Mouse (Mus musculus) heart, postnatal 36 days (tissue): ENCODE results near the gene Fstl3. TPM values are rescaled to one million over a fixed set of nuclear protein-coding genes. Genes with fewer than 3 reads are reported as not detected.
A peak's percentile ranks its signal among the peaks of the same experiment; 100 is the strongest.

ENCODE experiments used
- DNase-seq, 2 experiments: peaks; one replicate each; pipeline ENCODE4 v3.0.0; 2021 to 2022
- intact Hi-C: fragments of 180-260 bp; cut with DNase I; formaldehyde crosslinking; loops from one replicate; pipeline ENCODE4 v1.15.1; 2025
- total RNA-seq, 2 experiments: library from RNA; stranded (reverse); gene quantifications; 2 replicates each; pipeline ENCODE4 v1.2.3; 2021

Fstl3 gene
- total RNA-seq, 2 experiments from 2014 or later = 4.2 to 4.3 TPM

GRCm38 (mm10) chr10:79806972-79807371 is 29.9 kb downstream of the Fstl3 start:
- peak; percentile 60 to 63 for DNase-seq
- intact Hi-C loops = no loop called here

GRCm38 (mm10) chr10:79807826-79808225 is 30.8 kb downstream of the Fstl3 start:
- peak; percentile 59 to 61 for DNase-seq
- intact Hi-C loops = loop anchor here (1.0 kb wide), 1 partner anchor 14 kb away; no protein-coding TSS in a partner anchor

- no peak for DNase-seq
- intact Hi-C loops = loop anchor here (1.0 kb wide), 1 partner anchor 14 kb away; no protein-coding TSS in a partner anchor
These were observed 31.7 kb downstream of the Fstl3 start for GRCm38 (mm10) chr10:79808728-79809127.

- DNase-seq = peak; percentile 89 to 94
- intact Hi-C loops = loop anchor here (1.0 kb wide), 2 partner anchors 19 to 44 kb away; partner anchors contain the start of gene Palm
These were observed 34.9 kb downstream of the Fstl3 start for GRCm38 (mm10) chr10:79811736-79812637.

- no peak for DNase-seq
- intact Hi-C loops = no loop called here
These were observed 37.3 kb downstream of the Fstl3 start for GRCm38 (mm10) chr10:79814271-79814842.

GRCm38 (mm10) chr10:79815671-79816494 is 38.8 kb downstream of the Fstl3 start:
- intact Hi-C loops = no loop called here
- DNase-seq = no peak

GRCm38 (mm10) chr10:79817111-79817510 is 40.0 kb downstream of the Fstl3 start:
- intact Hi-C loops = no loop called here
- DNase-seq = no peak

GRCm38 (mm10) chr10:79818225-79818624 is 41.2 kb downstream of the Fstl3 start:
- intact Hi-C loops = no loop called here
- DNase-seq = no peak

- intact Hi-C loops = no loop called here
- no peak for DNase-seq
These were observed 42.5 kb downstream of the Fstl3 start for GRCm38 (mm10) chr10:79819606-79820005.

- DNase-seq = no peak
- intact Hi-C loops = no loop called here
These were observed 43.2 kb downstream of the Fstl3 start for GRCm38 (mm10) chr10:79820277-79820676.

GRCm38 (mm10) chr10:79820782-79821181 is 43.7 kb downstream of the Fstl3 start, which contains the start of gene Misp:
TSS of gene Misp (plus strand) at chr10:79820989.
- DNase-seq = no peak
- intact Hi-C loops = no loop called here

GRCm38 (mm10) chr10:79821731-79822130 is 44.7 kb downstream of the Fstl3 start:
- intact Hi-C loops = no loop called here
- DNase-seq = no peak

GRCm38 (mm10) chr10:79822372-79822771 is 45.3 kb downstream of the Fstl3 start:
- intact Hi-C loops = no loop called here

GRCm38 (mm10) chr10:79823011-79823410 is 45.9 kb downstream of the Fstl3 start:
- intact Hi-C loops = no loop called here
- DNase-seq = no peak

More at GRCm38 (mm10) chr10:79822372-79822771, 45.3 kb downstream of the Fstl3 start:
- no peak for DNase-seq

GRCm38 (mm10) chr10:79824413-79824812 is 47.3 kb downstream of the Fstl3 start:
- no peak for DNase-seq
- intact Hi-C loops = no loop called here

- intact Hi-C loops = no loop called here
- no peak for DNase-seq
These were observed 54.5 kb downstream of the Fstl3 start for GRCm38 (mm10) chr10:79831583-79831982.

Other genes starting within 250 kb of the Fstl3 start
- gene Plpp2, start 243.5 kb upstream of the Fstl3 start, total RNA-seq = 1 to 10 TPM; 2.2 to 2.7 TPM
- 10 to 100 TPM; 11.1 to 12.7 TPM for gene Mier2, start 222.1 kb upstream of the Fstl3 start, total RNA-seq
- gene Theg, start 189.9 kb upstream of the Fstl3 start, total RNA-seq = not detected
- gene C2cd4c, start 163.2 kb upstream of the Fstl3 start, total RNA-seq = under 1 TPM in 1 of 2 experiments, not detected in 1; 0.08 TPM
- 1 to 10 TPM; 1.9 to 2.5 TPM for gene Shc2, start 139.4 kb upstream of the Fstl3 start, total RNA-seq
- gene Odf3l2, start 131.5 kb upstream of the Fstl3 start, total RNA-seq = not detected
- not detected for gene Madcam1, start 112.7 kb upstream of the Fstl3 start, total RNA-seq
- 10 to 100 TPM; 18.1 to 19.9 TPM for gene Tpgs1, start 107.9 kb upstream of the Fstl3 start, total RNA-seq
- gene Cdc34, start 95.1 kb upstream of the Fstl3 start, total RNA-seq = 100 to 1,000 TPM; 178 to 198 TPM
- gene Gzmm, start 88.3 kb upstream of the Fstl3 start, total RNA-seq = 1 to 10 TPM; 6.5 to 8.4 TPM
- gene Bsg, start 72.8 kb upstream of the Fstl3 start, total RNA-seq = 1,000 to 10,000 TPM; 1,389 to 1,395 TPM
- 10 to 100 TPM; 20.0 to 26.8 TPM for gene Hcn2, start 60.6 kb upstream of the Fstl3 start, total RNA-seq
- 10 to 100 TPM; 42.3 to 48.0 TPM for gene Polrmt, start 30.7 kb upstream of the Fstl3 start, total RNA-seq
- gene Fgf22, start 22.2 kb upstream of the Fstl3 start, total RNA-seq = not detected
- 10 to 100 TPM; 23.6 to 24.6 TPM for gene Rnf126, start 10.3 kb upstream of the Fstl3 start, total RNA-seq
- gene Prss57, start 13.7 kb downstream of the Fstl3 start, total RNA-seq = not detected
- 10 to 100 TPM; 56.0 to 87.0 TPM for gene Palm, start 16.3 kb downstream of the Fstl3 start, total RNA-seq
- under 1 TPM in 1 of 2 experiments, not detected in 1; 0.62 TPM for gene Misp, start 43.7 kb downstream of the Fstl3 start, total RNA-seq
- gene Ptbp1, start 77.2 kb downstream of the Fstl3 start, total RNA-seq = 10 to 100 TPM; 50.9 to 51.2 TPM
- not detected for gene Prtn3, start 97.2 kb downstream of the Fstl3 start, total RNA-seq
- not detected for gene Plppr3, start 97.4 kb downstream of the Fstl3 start, total RNA-seq
- not detected for gene Elane, start 109.0 kb downstream of the Fstl3 start, total RNA-seq
- gene Cfd, start 113.6 kb downstream of the Fstl3 start, total RNA-seq = 10 to 100 TPM; 11.6 to 63.9 TPM
- gene Med16, start 131.7 kb downstream of the Fstl3 start, total RNA-seq = 10 to 100 TPM; 53.0 to 53.2 TPM
- gene Gm26602, start 133.6 kb downstream of the Fstl3 start, total RNA-seq = not detected
- gene Kiss1r, start 139.7 kb downstream of the Fstl3 start, total RNA-seq = under 1 TPM; 0.17 to 0.38 TPM
- 10 to 100 TPM; 81.0 to 88.1 TPM for gene R3hdm4, start 143.9 kb downstream of the Fstl3 start, total RNA-seq
- gene Arid3a, start 149.8 kb downstream of the Fstl3 start, total RNA-seq = 1 to 10 TPM; 1.9 to 2.6 TPM
- 10 to 100 TPM; 25.6 to 28.8 TPM for gene Wdr18, start 182.9 kb downstream of the Fstl3 start, total RNA-seq
- under 1 TPM; 0.27 to 0.28 TPM for gene Grin3b, start 193.4 kb downstream of the Fstl3 start, total RNA-seq
- 100 to 1,000 TPM; 107 to 120 TPM for gene Tmem259, start 207.1 kb downstream of the Fstl3 start, total RNA-seq
- gene Cnn2, start 211.3 kb downstream of the Fstl3 start, total RNA-seq = 10 to 100 TPM; 29.9 to 30.6 TPM
- 1 to 10 TPM; 7.7 to 7.9 TPM for gene Abca7, start 219.2 kb downstream of the Fstl3 start, total RNA-seq
- 1 to 10 TPM; 4.1 to 5.9 TPM for gene Arhgap45, start 239.4 kb downstream of the Fstl3 start, total RNA-seq